Mouse (Mus musculus): ENCODE data around the gene Smarca4.
A peak's percentile ranks its signal among the peaks of the same experiment; 100 is the strongest.

The Smarca4 gene

DNA sequence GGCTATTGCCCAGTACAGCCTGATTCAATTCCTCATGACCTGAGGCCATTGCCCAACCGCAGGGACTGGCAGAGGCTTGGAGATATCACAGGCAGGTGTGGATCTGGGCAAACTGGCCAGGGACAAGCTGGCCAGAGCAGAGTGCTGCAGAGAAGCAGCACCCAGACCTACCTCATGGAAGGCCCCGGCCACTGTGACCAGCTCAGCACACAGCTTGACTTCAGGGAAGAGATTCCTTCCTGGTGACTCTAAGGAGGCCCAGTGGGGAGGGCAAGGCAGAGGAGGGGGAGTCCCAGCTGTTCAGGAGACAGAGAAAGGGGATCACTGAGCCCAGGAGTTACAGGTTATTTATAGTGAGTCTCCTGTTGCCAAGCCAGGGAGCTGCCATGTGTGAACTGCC lies 105.1 kb downstream of the Smarca4 start:
- peak; percentile 18 for DNase-seq (ENCODE audit: inconsistent ontology term)

DNA sequence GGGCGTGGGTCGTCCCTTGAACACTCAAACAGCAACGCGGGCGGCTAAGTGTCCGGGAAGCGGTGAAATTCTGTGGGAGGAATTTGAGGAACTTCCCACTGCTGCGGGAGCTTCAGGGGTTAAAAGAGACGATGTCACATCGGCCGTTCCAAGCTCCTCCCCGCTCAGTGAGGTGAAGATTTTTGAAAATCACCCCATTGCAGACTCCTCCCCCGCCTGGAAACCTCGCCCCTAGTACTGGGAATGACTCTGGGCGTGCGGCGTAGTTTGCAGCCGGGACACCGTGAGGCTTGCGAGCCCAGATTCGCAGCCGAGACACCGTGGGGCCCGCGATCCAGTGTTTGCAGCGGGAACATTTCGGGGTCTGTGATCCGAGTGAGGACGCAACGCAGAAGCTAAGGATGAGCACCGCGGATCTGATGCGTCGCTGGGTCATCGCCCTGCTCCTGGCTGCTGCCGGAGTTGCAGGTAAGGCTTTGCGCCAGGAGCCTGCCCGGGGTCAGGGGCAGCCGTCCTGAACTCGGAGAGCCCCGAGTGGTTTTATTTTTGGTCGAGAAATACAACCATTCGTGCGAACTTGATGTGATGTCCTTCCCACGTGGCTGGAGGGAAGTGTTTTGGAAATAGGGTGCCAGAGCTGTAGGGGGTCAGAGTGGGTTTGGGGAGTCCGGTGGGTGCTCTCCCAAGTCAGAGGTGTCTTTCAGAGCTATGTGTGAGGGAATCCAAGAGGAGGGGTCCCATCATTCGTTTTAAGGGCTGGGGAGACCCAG lies 107.6 kb downstream of the Smarca4 start, which contains the start of gene Ldlr:
Gene Ldlr (plus strand): TSS at position 107 of the 770 bp plus-strand sequence.
- peak; percentile 94 for DNase-seq (ENCODE audit: inconsistent ontology term)

DNA sequence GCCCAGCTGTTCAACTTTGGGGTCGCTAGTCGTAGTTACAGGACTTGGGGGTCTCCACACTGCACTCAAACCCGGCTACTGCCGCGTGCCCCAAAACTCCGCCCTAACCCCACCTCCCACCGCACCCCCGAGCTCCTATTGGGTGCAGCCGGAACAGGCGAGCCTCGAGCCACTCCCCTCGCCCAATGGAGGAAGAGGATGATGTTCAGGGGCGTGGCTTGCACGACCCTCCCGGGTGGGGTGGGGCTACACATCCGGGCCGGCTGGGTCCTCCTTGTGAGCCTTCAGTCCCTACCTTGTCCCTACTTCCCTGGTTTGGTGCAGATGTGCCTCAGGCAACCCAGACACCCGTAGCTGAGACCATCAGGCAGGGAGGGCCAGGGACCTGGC lies 108.2 kb downstream of the Smarca4 start:
- peak; percentile 97 for DNase-seq (ENCODE audit: inconsistent ontology term)

DNA sequence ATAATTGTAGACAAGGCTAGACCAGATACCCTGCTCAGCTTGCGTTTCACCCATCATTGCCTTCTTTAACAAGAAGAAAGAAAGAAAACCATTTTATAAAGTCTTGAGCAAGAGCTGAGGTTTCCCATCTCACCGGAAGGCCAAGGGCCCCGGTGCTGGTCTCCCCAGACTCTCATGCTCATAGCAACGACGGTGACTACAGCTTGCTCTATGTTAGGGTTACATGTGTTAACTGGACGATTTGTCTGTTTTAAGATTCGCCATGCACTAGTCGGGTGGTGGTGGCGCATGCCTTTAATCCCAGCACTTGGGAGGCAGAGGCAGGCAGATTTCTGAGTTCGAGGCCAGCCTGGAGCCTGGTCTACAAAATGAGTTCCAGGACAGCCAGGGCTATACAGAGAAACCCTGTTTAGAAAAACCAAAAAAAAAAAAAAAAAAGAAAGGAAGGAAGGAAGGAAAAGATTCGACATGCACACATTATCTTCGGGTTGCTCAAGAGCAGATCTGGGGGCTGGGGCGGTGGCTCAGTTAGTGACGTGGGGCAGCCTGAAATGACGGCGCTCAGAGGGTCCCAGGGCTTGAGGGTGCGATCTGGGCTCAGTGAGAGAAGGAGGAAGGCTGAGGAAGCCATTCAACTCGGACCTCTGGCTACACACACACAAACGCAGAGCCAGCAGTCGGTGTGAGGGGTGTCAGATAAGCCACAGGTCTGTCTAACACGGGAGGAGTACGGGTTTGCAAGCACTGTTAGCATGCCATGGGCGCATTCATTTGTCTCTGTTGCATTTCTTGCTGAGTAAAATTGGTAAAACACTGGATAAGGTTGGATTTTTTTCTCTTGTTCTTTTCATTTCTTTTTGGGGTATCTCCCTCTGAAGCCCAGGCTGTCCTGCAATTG lies 109.5 kb downstream of the Smarca4 start:
- DNase-seq (ENCODE audit: inconsistent ontology term) = no peak

DNA sequence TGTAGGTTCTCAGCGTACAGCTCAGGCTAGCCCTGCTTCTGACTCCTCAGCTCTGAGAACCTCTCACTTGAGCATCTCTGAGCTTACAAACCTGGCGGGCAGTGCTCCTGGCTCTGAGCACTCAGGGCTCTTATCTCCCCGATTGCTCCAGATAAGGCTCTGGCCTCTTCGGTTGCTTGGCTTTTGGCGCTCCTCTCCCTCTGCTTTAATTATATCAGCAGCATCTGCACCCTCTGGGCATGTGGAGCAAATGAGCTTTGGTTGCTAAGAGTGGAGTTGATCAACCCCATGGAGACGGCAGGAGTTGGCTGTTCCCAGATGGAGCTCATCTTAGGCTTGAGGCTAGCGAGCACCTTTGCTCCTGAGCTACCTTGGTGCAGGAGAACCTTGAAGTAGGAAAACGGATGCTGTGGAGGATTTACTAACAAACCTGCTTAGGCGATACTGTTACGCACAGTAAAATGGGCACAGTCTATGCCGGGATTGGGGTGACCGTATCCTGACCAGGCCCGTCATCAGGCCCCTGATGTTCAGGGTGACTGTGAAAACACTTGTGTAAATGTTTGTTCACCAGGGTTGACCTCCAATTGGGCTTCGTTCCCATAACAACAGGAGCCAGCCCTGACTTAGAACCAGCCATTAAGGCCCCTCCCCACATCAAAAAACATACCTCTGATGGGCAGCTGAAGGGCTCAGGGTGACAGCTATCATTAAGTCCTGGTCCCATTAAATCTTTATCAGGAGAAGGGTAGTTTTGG lies 110.4 kb downstream of the Smarca4 start:
- no peak for DNase-seq (ENCODE audit: inconsistent ontology term)

DNA sequence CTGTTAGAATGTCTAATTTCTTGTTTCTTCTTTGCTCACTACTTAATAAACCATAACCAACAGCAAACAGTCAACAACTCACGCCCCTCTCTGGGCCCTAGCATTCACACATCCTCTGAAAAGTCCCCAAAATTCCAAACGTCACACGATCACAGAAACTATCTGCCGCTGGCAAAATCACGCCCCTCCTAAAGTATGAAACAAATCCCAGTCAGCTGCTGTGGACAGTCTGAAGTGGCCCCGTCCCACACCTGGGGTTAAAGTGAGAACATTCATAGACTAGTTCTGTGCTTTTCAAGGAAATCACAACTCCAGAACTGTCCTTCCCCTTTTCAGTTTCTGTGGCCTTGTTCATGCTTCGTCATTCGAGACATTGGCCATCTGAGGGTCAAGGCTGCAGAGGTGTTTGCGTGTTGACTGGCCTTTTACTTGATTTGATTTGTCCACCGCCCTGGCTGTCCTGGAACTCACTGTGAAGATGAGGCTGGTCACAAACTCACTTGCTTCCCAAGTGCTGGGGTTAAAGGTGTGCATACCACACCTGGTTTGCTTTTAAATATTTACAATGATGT lies 112.4 kb downstream of the Smarca4 start:
- DNase-seq (ENCODE audit: inconsistent ontology term) = no peak

DNA sequence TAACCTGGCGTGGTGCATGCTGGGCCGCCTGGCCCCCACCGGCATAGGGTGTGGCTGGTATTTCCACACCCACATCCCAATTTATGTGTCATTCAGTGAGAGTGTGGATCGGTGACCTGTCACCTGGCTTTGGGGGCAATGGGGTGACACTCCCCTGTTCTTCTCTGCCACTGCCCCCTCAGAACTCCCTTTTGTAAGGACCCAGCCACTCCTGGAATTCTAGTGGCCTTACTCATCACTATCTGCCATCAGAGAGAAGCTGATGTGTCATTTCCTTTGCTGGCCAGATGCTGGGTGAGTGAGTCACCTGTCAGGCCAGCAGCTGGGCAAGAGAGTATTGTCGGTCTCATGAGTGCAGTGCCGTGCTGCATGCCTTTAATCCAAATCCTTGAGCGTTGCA lies 113.3 kb downstream of the Smarca4 start:
- peak; percentile 61 for DNase-seq (ENCODE audit: inconsistent ontology term)

DNA sequence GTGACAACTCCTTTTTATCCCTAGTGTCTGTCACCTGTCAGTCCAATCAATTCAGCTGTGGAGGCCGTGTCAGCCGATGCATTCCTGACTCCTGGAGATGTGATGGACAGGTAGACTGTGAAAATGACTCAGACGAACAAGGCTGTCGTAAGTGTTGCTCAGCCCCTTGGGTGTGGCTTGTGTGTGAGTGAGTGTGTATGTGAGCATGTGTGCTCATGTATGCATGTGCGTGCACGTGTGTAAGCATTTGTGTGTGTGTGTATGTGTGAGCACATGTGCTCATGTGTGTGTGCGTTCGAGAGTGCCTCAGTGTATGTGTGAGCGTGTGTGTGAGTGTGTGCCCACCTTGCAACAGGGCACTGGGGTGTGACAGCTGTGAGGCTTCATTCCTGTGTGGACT lies 116.3 kb downstream of the Smarca4 start:
- DNase-seq (ENCODE audit: inconsistent ontology term) = no peak

DNA sequence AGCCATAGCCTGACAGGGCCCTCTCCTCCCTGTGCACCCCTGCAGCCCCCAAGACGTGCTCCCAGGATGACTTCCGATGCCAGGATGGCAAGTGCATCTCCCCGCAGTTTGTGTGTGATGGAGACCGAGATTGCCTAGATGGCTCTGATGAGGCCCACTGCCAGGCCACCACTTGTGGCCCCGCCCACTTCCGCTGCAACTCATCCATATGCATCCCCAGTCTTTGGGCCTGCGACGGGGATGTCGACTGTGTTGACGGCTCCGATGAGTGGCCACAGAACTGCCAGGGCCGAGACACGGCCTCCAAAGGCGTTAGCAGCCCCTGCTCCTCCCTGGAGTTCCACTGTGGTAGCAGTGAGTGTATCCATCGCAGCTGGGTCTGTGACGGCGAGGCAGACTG lies 117.5 kb downstream of the Smarca4 start:
- DNase-seq (ENCODE audit: inconsistent ontology term) = no peak

DNA sequence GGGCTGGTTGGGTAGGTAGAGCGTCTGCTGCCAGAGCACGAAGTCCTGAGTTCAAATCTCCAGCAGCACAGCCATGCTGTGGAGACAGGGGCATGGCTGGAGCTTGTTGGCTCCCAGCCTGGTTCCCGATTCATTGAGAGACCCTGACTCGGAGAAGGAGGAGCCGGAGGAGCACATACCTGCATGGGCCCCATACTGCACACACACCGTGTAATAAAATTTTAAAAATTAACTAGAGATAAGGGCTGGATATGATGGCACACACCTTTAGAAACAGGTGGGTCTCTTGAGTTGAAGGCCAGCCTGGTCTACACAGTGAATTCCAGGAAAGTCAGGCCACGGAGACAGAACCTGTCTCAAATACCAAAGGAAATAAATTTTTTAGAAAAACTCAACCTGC lies 118.0 kb downstream of the Smarca4 start:
- no peak for DNase-seq (ENCODE audit: inconsistent ontology term)

DNA sequence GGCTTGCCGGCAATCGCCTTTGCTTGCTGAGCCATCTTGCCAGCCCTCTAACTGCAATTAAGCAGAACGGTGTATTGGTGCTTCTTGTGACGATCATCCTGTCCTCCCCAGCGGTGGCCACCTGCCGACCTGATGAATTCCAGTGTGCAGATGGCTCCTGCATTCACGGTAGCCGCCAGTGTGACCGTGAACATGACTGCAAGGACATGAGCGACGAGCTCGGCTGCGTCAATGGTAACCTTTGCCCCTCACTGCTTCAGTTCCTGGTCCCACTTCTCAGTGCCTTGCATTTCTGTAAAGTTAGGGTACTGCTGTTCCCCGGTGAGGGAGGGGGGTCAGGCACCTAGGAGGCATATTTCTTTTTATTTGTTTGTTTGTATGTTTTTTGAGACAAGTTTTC lies 119.2 kb downstream of the Smarca4 start:
- no peak for DNase-seq (ENCODE audit: inconsistent ontology term)

DNA sequence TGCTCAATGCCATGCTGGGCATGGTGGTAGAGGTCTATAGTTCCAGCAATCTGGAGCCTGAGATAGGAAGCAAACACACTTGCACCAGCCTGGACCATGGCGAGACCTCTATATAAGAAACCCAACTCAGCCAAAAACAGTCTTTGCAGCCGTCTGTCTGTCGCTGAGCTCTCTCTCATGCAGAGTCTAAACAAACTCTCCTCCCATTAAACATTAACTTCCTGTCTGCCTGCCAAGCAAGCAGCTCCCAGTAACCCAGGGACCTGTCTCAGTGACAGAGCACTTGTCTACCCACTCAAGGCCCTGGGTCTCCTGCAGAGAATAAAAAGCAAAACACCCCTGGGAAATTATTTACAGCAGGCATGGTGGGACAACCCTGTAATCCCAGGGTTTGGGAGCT lies 120.6 kb downstream of the Smarca4 start:
- no peak for DNase-seq (ENCODE audit: inconsistent ontology term)

DNA sequence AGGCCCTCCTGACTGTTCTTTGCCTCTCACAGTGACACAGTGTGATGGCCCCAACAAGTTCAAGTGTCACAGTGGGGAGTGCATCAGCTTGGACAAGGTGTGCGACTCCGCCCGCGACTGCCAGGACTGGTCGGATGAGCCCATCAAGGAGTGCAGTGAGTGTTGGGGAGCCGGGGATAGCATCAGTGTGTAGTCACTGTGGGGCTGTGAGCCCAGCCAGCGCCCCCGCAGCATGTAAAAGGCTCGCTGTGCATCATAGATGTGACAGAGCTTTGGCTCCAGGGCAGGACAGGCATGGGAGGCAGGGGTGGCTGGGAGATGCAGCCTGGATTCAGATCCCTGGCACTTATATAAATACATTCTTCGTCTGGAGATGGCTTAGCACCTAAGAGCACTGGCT lies 121.2 kb downstream of the Smarca4 start:
- no peak for DNase-seq (ENCODE audit: inconsistent ontology term)

DNA sequence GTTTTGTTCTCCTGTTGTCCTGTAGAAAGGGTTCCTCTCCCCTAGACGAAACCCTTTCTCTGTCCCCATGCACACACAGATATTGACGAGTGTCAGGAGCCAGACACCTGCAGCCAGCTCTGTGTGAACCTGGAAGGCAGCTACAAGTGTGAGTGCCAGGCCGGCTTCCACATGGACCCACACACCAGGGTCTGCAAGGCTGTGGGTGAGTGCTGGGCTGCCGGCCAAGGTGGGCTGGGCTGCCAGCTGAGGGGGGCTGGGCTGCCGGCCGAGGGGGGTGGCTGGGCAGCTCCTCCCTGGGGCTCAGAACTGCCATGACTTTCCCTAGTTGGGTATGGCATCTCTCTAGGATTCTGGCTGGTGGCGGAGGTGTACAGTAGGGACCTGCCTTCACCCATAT lies 122.8 kb downstream of the Smarca4 start:
- DNase-seq (ENCODE audit: inconsistent ontology term) = no peak

DNA sequence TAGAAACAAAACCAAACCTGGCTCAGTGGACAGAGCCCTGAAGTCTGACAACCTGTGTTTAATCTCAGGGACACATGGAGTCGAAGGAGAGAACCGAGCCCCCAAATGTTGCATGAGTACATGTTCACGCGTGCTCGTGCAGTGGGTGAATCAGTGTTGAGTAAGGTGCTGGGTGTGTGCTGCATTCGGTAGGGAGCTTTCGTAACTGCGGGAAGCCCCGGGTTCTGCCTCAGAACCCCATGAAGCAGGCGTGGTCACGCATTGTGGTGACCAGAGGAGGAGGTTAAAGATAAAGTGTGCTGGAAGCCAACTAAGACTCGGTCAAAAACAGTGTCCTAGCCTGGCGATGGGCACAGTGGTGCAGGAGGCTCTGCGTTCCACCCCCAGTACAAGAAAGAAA lies 124.5 kb downstream of the Smarca4 start:
- DNase-seq (ENCODE audit: inconsistent ontology term) = no peak

DNA sequence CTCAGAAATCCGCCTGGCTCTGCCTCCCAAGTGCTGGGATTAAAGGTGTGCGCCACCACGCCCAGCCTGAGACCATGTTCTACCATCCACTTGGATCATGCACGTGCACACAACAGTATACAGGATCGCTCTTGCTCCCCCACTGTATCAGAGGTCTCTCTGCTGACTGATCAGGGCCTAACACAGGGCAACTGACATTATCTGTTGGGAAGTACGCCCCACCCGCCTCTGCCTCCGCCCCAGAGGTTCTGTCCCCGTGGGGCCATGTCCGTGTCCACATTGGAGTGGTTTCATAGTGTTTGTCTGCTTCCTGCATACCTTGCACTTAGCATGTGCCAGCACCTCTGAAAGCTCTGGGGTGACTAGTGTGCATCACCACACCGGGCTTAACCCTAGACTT lies 125.5 kb downstream of the Smarca4 start:
- DNase-seq (ENCODE audit: inconsistent ontology term) = no peak

DNA sequence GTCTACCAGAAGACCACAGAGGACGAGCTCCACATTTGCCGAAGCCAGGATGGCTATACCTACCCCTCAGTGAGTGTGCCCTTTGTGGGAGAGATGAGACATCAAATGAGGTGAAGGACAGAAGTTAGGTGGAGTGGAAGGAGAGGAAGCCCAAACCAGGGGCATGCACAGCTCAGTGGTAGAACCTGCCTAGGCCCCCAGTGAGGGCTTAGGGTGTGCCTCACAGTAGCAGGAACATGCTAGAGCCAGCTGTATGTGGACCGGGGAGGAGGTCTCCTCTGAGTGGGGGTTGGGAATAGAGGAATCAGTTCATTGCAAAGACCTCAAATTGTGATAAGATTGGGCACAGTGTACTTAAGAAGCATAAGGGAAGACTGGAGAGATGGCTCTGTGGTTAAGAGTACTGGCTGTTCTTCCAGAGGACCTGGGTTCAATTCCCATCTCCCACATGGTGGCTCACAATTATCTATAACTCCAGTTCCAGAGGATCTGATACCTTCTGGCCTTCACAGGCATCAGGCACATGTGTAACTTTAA lies 131.3 kb downstream of the Smarca4 start:
- no peak for DNase-seq (ENCODE audit: inconsistent ontology term)

DNA sequence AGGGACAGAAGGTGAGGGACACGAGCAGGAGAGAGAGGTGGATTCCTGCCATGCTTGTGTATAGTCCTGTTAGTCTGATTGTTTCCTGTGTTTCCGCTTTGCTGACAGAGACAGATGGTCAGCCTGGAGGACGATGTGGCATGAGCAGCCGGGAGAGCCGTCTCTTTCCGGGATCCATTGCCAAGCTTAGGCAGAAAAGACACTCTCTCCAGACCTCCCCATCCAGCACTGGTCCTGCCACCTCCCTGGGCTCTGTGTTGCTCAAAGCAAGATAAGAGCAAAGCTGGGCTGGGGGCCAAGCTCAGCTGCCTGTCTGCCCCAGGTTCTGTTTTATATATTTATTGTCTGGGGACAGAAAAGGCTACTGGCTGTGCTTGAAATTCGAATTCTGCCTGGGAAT lies 132.1 kb downstream of the Smarca4 start:
- DNase-seq (ENCODE audit: inconsistent ontology term) = no peak

DNA sequence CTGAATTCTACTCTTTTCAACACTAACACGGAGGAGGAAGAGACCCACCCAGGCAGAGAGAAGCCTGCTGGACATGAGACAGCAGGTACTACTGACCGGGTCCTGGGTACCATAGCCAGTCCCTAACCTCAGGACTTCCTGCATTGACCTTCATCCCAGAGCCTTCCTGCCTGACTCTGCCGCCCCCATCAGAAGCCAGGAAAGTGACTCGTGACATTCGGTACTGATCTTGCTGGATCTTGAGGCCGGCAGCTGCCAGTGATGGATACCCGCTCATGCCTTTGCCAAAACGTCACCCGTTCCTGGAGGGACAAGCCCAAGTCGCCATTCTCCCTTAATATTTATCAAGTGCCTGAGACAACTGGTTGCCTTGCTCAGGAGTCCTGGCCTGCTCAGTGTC lies 132.5 kb downstream of the Smarca4 start:
- DNase-seq (ENCODE audit: inconsistent ontology term) = no peak

DNA sequence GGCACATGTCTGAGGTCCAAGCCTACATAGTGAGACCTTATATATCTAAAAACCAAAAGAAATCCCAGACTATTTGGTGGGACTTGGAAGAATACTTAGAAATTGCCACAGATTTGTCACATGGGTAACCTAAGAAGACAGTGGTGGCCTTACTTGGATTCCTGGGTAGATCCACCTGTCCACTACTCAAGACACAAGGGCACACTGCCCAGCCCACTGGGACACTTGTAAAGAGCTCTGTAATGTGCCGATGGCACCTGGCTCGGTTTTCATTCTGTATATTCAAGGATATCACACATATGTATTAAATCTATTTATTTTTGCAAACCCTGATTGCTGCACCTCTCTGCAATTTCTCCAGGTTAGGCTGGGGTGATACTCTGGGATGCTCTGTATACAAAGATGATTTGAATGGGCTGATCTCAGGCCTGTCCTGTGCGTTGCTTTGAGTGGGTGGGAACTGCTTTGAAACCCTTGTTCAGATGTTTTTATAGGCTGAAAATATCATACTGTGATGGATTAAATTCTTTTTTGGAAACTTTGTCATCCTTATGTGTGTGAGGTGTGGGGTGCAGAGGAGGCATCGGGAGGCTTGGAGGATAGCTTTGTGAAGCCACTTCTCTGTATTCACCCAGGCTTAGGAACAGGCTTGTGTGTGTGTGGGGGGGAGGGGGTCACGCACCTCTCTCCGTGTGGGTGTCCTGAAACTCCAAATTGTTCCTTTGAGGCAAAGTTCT lies 133.6 kb downstream of the Smarca4 start:
- no peak for DNase-seq (ENCODE audit: inconsistent ontology term)

DNA sequence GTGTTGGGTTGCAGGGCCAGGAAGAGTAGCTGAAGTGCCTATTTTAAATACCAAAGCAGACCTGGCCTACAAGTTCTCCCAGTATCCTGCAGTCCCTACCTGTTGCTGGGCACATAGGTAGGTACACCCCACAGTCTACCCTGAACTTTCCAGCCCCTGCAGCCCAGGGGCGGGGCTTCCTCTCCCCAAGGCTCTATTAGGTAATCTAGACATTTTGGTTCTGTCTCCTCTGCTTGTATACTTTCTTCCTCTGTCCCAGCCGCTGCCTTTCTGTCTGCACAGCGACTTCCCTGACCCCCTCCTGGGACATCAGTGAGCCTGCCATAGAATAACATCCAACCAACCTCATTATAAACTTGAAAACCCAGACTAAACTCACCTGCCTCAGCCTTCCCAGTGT lies 134.4 kb downstream of the Smarca4 start:
- no peak for DNase-seq (ENCODE audit: inconsistent ontology term)
